Mouse (Mus musculus) intestine, postnatal 0 days (tissue): Measurements from ENCODE around the gene Hmga2. TPM values are rescaled to one million over a fixed set of nuclear protein-coding genes. Genes with fewer than 3 reads are reported as not detected.
A peak's percentile ranks its signal among the peaks of the same experiment; 100 is the strongest.

Source experiments
- ATAC-seq: fragments of 200-750 bp; cut with Nextera tagmentation; 2 replicates; pipeline ENCODE4 v1.8.0; 2017; ENCODE audit warnings: mild to moderate bottlenecking, moderate TSS enrichment, moderate library complexity
- H3K27ac ChIP-seq: fragments of 300-500 bp; sonication (generic); 2 replicates; pipeline ENCODE4 v1.5.1; 2014; ENCODE audit warnings: mild to moderate bottlenecking, low read depth, low read length, moderate library complexity
- H3K27me3 ChIP-seq: fragments of 300-500 bp; sonication (generic); replicated peaks from 2 replicates; pipeline ENCODE4 v1.6.1; 2014; ENCODE audit warnings: low read length, mixed read lengths; ENCODE audit not compliant: control insufficient read depth, insufficient read depth
- H3K36me3 ChIP-seq: fragments of 300-500 bp; sonication (generic); 2 replicates; pipeline ENCODE4 v1.6.1; 2014; ENCODE audit warnings: mild to moderate bottlenecking, moderate library complexity; ENCODE audit not compliant: control insufficient read depth, insufficient read depth
- H3K4me1 ChIP-seq: fragments of 300-500 bp; sonication (generic); replicated peaks from 2 replicates; pipeline ENCODE4 v1.6.1; 2014; ENCODE audit warnings: antibody characterized with exemption, low read length, mixed read lengths; ENCODE audit not compliant: control insufficient read depth, insufficient read depth
- H3K4me2 ChIP-seq: fragments of 300-500 bp; sonication (generic); replicated peaks from 2 replicates; pipeline ENCODE4 v1.6.1; 2014; ENCODE audit warnings: low read depth, mild to moderate bottlenecking, moderate library complexity
- H3K4me3 ChIP-seq: fragments of 300-500 bp; sonication (generic); 2 replicates; pipeline ENCODE4 v1.5.1; 2014; ENCODE audit warnings: low read depth, low read length
- H3K9ac ChIP-seq: fragments of 300-500 bp; sonication (generic); 2 replicates; pipeline ENCODE4 v1.6.1; 2014; ENCODE audit warnings: mild to moderate bottlenecking, low read depth, low read length
- H3K9me3 ChIP-seq: fragments of 300-500 bp; sonication (generic); 2 replicates; pipeline ENCODE4 v1.6.1; 2016; ENCODE audit warnings: mixed run types; ENCODE audit not compliant: control insufficient read depth
- CTCF ChIP-seq: sonication (generic); IDR thresholded peaks from 2 replicates; pipeline ENCODE4 v1.5.1; 2016; ENCODE audit warnings: low read depth, mild to moderate bottlenecking, control low read depth, antibody characterized with exemption, moderate library complexity
- WGBS: fragments of 180-500 bp; shearing (Covaris S2); extraction: QIAGEN DNeasy Blood & Tissue Kit; methylation state at CpG from one replicate; pipeline ENCODE4 v1.1.7; 2014; 5-methylcytosine and 5-hydroxymethylcytosine counted together
- polyA plus RNA-seq: library from polyadenylated mRNA; unstranded; fragments of >200 nt; fragmentation: Nextera tagmentation; extraction: Ambion mirVana; gene quantifications from 2 replicates; pipeline ENCODE4 v1.2.1, GENCODE M21; 2015

Gene Hmga2
- polyA plus RNA-seq, 1 experiment from 2014 or later, result 4.3 TPM

GRCm38 (mm10) chr10:120410958-120411357, 65.3 kb downstream of the Hmga2 start:
- WGBS, result 73% methylated on average over 4 of the region's 4 CpGs
- H3K36me3 ChIP-seq, result no peaks in the 10 kb centered on the region
- no peak overlapping the region for H3K4me3 ChIP-seq
- H3K4me1 ChIP-seq, result 0 out of 2 replicates have a peak, but pooled peaks cover 6% of the 10 kb centered on the region
- no peak for ATAC-seq
- H3K9ac ChIP-seq, result no peak overlapping the region
- H3K27ac ChIP-seq, result no peak overlapping the region
- H3K4me2 ChIP-seq, result no peak overlapping the region
- no peaks in the 10 kb centered on the region for H3K9me3 ChIP-seq
- no peak for TF ChIP-seq CTCF
- no peaks in the 10 kb centered on the region; the same call in 1 of the 2 replicates for H3K27me3 ChIP-seq

- TF ChIP-seq CTCF, result no peak
- 0 out of 2 replicates have a peak, but pooled peaks have one; percentile 25 for ATAC-seq
- Histone ChIP-seq H3K36me3 (no peaks in the 10 kb centered on the region), H3K9ac (no peak overlapping the region), H3K27me3 (no peaks in the 10 kb centered on the region; the same call in 1 of the 2 replicates), H3K4me3 (no peak overlapping the region), H3K9me3 (no peaks in the 10 kb centered on the region), H3K27ac (no peak overlapping the region), H3K4me1 (0 out of 2 replicates have a peak, but pooled peaks cover 6% of the 10 kb centered on the region), H3K4me2 (no peak overlapping the region)
- 71% methylated on average over 9 of the region's 9 CpGs for WGBS
Observed at GRCm38 (mm10) chr10:120409131-120409530, 67.1 kb downstream of the Hmga2 start.

- no peak overlapping the region for H3K4me2 ChIP-seq
- H3K9ac ChIP-seq, result no peak overlapping the region
- no peaks in the 10 kb centered on the region for H3K9me3 ChIP-seq
- no peak for ATAC-seq
- TF ChIP-seq CTCF, result no peak
- no peaks in the 10 kb centered on the region; the same call in 1 of the 2 replicates for H3K27me3 ChIP-seq
- H3K4me3 ChIP-seq, result no peak overlapping the region
- H3K36me3 ChIP-seq, result no peaks in the 10 kb centered on the region
- 0 out of 2 replicates have a peak, but pooled peaks cover 6% of the 10 kb centered on the region for H3K4me1 ChIP-seq
- H3K27ac ChIP-seq, result no peak overlapping the region
- WGBS, result 60% methylated on average over 9 of the region's 9 CpGs
Observed at GRCm38 (mm10) chr10:120407230-120407629, 69.0 kb downstream of the Hmga2 start.

- Histone ChIP-seq H3K4me1 (0 out of 2 replicates have a peak, but pooled peaks cover 6% of the 10 kb centered on the region), H3K4me3 (no peak overlapping the region), H3K4me2 (no peak overlapping the region), H3K9me3 (no peaks in the 10 kb centered on the region), H3K27me3 (no peaks in the 10 kb centered on the region; the same call in 1 of the 2 replicates), H3K27ac (no peak overlapping the region), H3K36me3 (no peaks in the 10 kb centered on the region), H3K9ac (no peak overlapping the region)
- ATAC-seq, result no peak
- 77% methylated on average over 9 of the region's 9 CpGs for WGBS
- no peak for TF ChIP-seq CTCF
Observed at GRCm38 (mm10) chr10:120406038-120406437, 70.2 kb downstream of the Hmga2 start.

GRCm38 (mm10) chr10:120405322-120405721, 70.9 kb downstream of the Hmga2 start:
- Histone ChIP-seq H3K9ac (no peak overlapping the region), H3K4me2 (no peak overlapping the region), H3K4me3 (no peak overlapping the region), H3K27ac (no peak overlapping the region), H3K9me3 (no peaks in the 10 kb centered on the region), H3K4me1 (peaks cover 3% of the 10 kb centered on the region; the same call in 1 of the 2 replicates), H3K36me3 (no peaks in the 10 kb centered on the region), H3K27me3 (no peaks in the 10 kb centered on the region; the same call in 1 of the 2 replicates)
- no peak for ATAC-seq
- peak; percentile 49 for TF ChIP-seq CTCF
- 88% methylated on average over 4 of the region's 4 CpGs for WGBS

- no peaks in the 10 kb centered on the region for H3K36me3 ChIP-seq
- WGBS, result 50% methylated on average over 5 of the region's 5 CpGs
- no peak overlapping the region for H3K4me3 ChIP-seq
- H3K27ac ChIP-seq, result no peak overlapping the region
- no peaks in the 10 kb centered on the region for H3K9me3 ChIP-seq
- peaks cover 3% of the 10 kb centered on the region for H3K4me1 ChIP-seq
- no peak overlapping the region for H3K4me2 ChIP-seq
- H3K27me3 ChIP-seq, result no peaks in the 10 kb centered on the region
- no peak for TF ChIP-seq CTCF
- H3K9ac ChIP-seq, result no peak overlapping the region
- ATAC-seq, result no peak
Observed at GRCm38 (mm10) chr10:120402966-120403365, 73.3 kb downstream of the Hmga2 start.
